Mouse (Mus musculus) kidney, adult 2 months (tissue): ENCODE data around the gene Kri1. TPM values are rescaled to one million over a fixed set of nuclear protein-coding genes. Genes with fewer than 3 reads are reported as not detected.
"Not testable (repeated sequence)": the region's sequence is repeated elsewhere in the genome, so short reads cannot be mapped to it uniquely, and the experiment has no call there.

Experiments
- DNase-seq: peaks from one replicate; pipeline ENCODE4 v3.0.0; 2021
- H3K27ac ChIP-seq: fragments of 200-500 bp; 2 replicates; pipeline ENCODE4 v1.5.1; 2012; ENCODE audit warnings: low read depth, low read length, control low read depth, inconsistent platforms; ENCODE audit not compliant: insufficient read depth
- H3K27me3 ChIP-seq: fragments of 200-500 bp; replicated peaks from 2 replicates; pipeline ENCODE4 v1.6.1; 2012; ENCODE audit warnings: mild to moderate bottlenecking, moderate library complexity, low read length, inconsistent platforms; ENCODE audit not compliant: control insufficient read depth, insufficient read depth
- H3K36me3 ChIP-seq: fragments of 200-500 bp; 2 replicates; pipeline ENCODE4 v1.6.1; 2012; ENCODE audit warnings: mild to moderate bottlenecking, moderate library complexity, low read length, inconsistent platforms; ENCODE audit not compliant: control insufficient read depth, insufficient read depth
- H3K4me1 ChIP-seq: fragments of 200-500 bp; 2 replicates; pipeline ENCODE4 v1.6.1; 2011; ENCODE audit warnings: low read length; ENCODE audit not compliant: control insufficient read depth, insufficient read depth
- H3K4me3 ChIP-seq: fragments of 200-500 bp; 2 replicates; pipeline ENCODE4 v1.5.1; 2011; ENCODE audit warnings: mild to moderate bottlenecking, low read depth, low read length, control low read depth; ENCODE audit not compliant: insufficient read depth
- CTCF ChIP-seq: fragments of 200-500 bp; conservative IDR thresholded peaks from 2 replicates; pipeline ENCODE4 v1.5.1; 2011; ENCODE audit warnings: low read depth, mild to moderate bottlenecking, control low read depth, low read length, moderate library complexity, mixed read lengths; ENCODE audit not compliant: insufficient read depth, insufficient read length
- POLR2A ChIP-seq: fragments of 200-500 bp; IDR thresholded peaks from one replicate; pipeline ENCODE4 v1.6.1; 2011; ENCODE audit warnings: low read depth, low read length, control low read depth
- whole genome bisulfite sequencing: fragments of 180-500 bp; shearing (Covaris S2); methylation state at CpG from one replicate; pipeline ENCODE4 v1.1.7; 2018; 5-methylcytosine and 5-hydroxymethylcytosine counted together
- polyA plus RNA-seq: library from polyadenylated mRNA; depleted of rRNA; stranded (reverse); fragments of >200 nt; gene quantifications from 2 replicates; pipeline ENCODE4 v1.2.3, GENCODE M21; 2012; rRNA removed

The Kri1 gene
- polyA plus RNA-seq, 1 experiment = 14.2 TPM

DNA sequence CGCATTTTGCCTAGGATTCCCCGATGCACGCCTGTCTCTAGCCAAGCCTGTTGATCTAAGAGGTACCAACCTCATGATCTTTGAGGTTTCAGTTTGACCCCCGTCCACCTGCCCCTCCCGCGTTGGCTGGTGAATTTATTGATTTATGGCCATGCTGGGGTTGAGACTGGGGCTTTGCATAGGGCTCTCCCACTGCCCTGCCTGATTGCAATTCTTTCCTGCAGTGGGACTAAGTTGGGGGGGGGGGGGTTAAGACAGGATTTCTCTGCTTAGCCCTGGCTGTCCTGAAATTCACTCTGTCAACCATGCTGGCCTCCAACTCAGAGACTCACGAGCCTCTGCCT is 62.4 kb downstream of the Kri1 start:
- Histone ChIP-seq H3K4me3 (peak overlapping the region; percentile 30; the same call in 1 of the 2 replicates), H3K27me3 (no peaks in the 10 kb centered on the region), H3K27ac (no peak overlapping the region), H3K36me3 (no peaks in the 10 kb centered on the region), H3K4me1 (peaks cover 5% of the 10 kb centered on the region; the same call in 1 of the 2 replicates)
- 10% methylated on average over 7 of the region's 7 CpGs for WGBS
- no peak for TF ChIP-seq POLR2A
- TF ChIP-seq CTCF = no peak
- no peak for DNase-seq

DNA sequence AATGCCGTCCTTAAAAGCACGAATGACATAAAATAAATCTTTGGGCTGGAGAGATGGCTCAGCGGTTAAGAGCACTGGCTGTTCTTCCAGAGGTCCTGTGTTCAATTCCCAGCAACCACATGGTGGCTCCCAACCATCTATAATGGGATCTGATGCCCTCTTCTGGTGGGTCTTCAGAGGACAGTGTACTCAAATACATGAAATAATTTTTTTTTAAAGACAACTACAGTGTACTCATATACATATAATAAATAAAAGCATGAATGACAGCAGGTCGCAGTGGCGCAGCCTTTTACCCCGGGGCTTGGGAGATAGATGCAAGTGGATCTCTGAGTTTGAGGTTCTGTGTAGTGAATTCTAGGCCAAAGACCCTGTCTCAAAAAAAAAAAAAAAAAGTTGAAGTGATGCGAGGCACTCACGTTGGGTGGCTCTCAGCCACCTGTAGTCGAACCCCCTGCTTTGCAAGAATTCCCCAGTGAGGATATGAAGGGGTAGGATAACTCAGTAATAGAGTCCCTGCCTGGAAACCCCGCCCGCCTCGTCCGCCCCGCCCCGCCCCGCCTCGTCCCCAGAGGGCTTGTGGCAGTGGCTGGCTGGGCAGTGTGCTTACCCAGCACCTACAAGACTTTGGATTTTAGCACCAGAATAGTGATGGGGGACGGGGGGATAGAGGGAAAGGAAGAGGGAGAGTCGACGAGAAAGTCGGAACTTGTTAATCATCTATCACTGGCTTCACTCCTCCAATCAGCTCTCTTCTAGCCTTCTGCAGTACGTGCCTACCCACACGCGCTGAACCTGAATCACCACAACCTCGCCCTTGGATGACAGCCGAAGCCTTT is 63.0 kb downstream of the Kri1 start:
- Histone ChIP-seq H3K36me3 (no peaks in the 10 kb centered on the region), H3K4me1 (peaks cover 5% of the 10 kb centered on the region; the same call in 1 of the 2 replicates), H3K27me3 (no peaks in the 10 kb centered on the region), H3K27ac (no peak overlapping the region), H3K4me3 (peak overlapping the region; percentile 30; the same call in 1 of the 2 replicates)
- no peak for TF ChIP-seq POLR2A
- TF ChIP-seq CTCF = no peak
- peak; percentile 68 for DNase-seq
- 21% methylated on average over 26 of the region's 26 CpGs for WGBS

DNA sequence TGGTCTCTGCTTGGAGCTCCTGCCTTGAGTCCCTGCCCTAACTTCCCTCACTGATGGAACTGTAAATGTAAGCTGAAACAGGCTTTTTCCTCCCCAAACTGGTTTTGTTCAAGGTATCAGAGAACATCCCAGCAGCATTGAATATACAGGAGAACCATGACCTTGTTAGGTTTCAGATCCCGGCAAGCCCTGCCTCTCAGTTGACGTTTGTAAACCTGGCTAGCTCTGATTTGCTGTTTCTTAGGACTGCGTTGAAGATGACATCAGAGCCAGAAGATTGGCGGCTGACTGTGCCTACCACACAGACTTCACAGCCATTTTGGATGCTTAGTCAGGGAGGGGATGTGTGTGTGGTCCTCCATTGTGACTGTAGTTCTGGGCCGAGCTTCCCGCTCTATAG is 63.9 kb downstream of the Kri1 start:
- Histone ChIP-seq H3K27ac (no peak overlapping the region), H3K4me1 (peaks cover 5% of the 10 kb centered on the region; the same call in 1 of the 2 replicates), H3K27me3 (no peaks in the 10 kb centered on the region), H3K4me3 (no peak overlapping the region), H3K36me3 (no peaks in the 10 kb centered on the region)
- TF ChIP-seq CTCF (no peak), POLR2A (no peak)
- DNase-seq = no peak
- WGBS = 96% methylated on average over 6 of the region's 6 CpGs

DNA sequence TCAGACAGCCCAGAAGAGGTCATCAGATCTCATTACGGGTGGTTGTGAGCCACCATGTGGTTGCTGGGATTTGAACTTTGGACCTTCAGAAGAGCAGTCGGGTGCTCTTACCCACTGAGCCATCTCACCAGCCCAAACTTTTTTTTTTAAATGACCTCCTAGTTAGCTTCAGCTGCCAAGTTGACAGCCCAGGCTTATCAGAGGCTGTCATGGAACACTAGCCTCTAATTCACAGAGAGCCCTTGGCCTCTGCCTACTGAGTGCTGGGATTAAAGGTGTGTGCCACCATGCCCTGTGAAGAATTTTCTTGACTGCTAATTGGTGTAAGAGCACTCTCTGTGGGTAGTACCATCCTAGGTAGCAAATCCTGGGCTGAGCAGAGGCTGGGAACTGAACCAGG is 64.3 kb downstream of the Kri1 start:
- not testable (repeated sequence) for H3K27me3 ChIP-seq, H3K27ac ChIP-seq, H3K4me3 ChIP-seq, H3K4me1 ChIP-seq, H3K36me3 ChIP-seq, DNase-seq
- WGBS = 39% methylated on average over 2 of the region's 2 CpGs

Other genes starting within 250 kb of the Kri1 start
- 0.38 TPM in 1 of 2 replicates, not detected in the other for gene Zglp1, start 220.9 kb downstream of the Kri1 start, polyA plus RNA-seq
- gene Gm49373, start 214.9 kb downstream of the Kri1 start, polyA plus RNA-seq = 0.20 and 0.27 TPM in 2 replicates
- gene Fdx1l, start 214.4 kb downstream of the Kri1 start, polyA plus RNA-seq = 59.8 and 67.0 TPM in 2 replicates
- gene Gm38431, start 196.0 kb downstream of the Kri1 start, polyA plus RNA-seq = 1.1 and 2.6 TPM in 2 replicates
- 45.8 and 47.3 TPM in 2 replicates for gene Raver1, start 196.0 kb downstream of the Kri1 start, polyA plus RNA-seq
- gene Tyk2, start 156.7 kb downstream of the Kri1 start, polyA plus RNA-seq = 17.0 and 19.0 TPM in 2 replicates
- gene Cdc37, start 138.0 kb downstream of the Kri1 start, polyA plus RNA-seq = 53.1 and 72.6 TPM in 2 replicates
- 7.8 and 9.0 TPM in 2 replicates for gene Pde4a, start 122.3 kb downstream of the Kri1 start, polyA plus RNA-seq
- 42.8 and 52.4 TPM in 2 replicates for gene Keap1, start 48.6 kb downstream of the Kri1 start, polyA plus RNA-seq
- gene S1pr5, start 39.5 kb downstream of the Kri1 start, polyA plus RNA-seq = 0.38 and 0.39 TPM in 2 replicates
- gene Atg4d, start 22.7 kb downstream of the Kri1 start, polyA plus RNA-seq = 67.0 and 71.9 TPM in 2 replicates
- gene Cdkn2d, start 3.4 kb upstream of the Kri1 start, polyA plus RNA-seq = 20.2 and 24.1 TPM in 2 replicates
- 30.6 and 36.2 TPM in 2 replicates for gene Ap1m2, start 24.4 kb upstream of the Kri1 start, polyA plus RNA-seq
- 47.4 and 49.2 TPM in 2 replicates for gene Slc44a2, start 32.7 kb upstream of the Kri1 start, polyA plus RNA-seq
- 31.9 and 33.0 TPM in 2 replicates for gene Ilf3, start 79.9 kb upstream of the Kri1 start, polyA plus RNA-seq
- 23.7 and 25.2 TPM in 2 replicates for gene Qtrt1, start 123.9 kb upstream of the Kri1 start, polyA plus RNA-seq
- 101 and 118 TPM in 2 replicates for gene Dnm2, start 136.9 kb upstream of the Kri1 start, polyA plus RNA-seq
- gene Tmed1, start 222.3 kb upstream of the Kri1 start, polyA plus RNA-seq = 47.7 and 50.5 TPM in 2 replicates
- 1.2 and 2.6 TPM in 2 replicates for gene AB124611, start 238.2 kb upstream of the Kri1 start, polyA plus RNA-seq